Mouse (Mus musculus) forebrain, embryonic 14.5 days (tissue): ENCODE data around the gene Pde4c. TPM values are rescaled to one million over a fixed set of nuclear protein-coding genes. Genes with fewer than 3 reads are reported as not detected.

Experiments used
- ATAC-seq: fragments of 200-750 bp; cut with Nextera tagmentation; 2 replicates; pipeline ENCODE4 v1.8.0; 2017; ENCODE audit warnings: mild to moderate bottlenecking, moderate library complexity
- DNase-seq: peaks from one replicate; pipeline ENCODE4 v3.0.0-alpha.2; 2015; ENCODE audit warnings: low spot score
- H3K27ac ChIP-seq: fragments of 300-500 bp; sonication (generic); 2 replicates; pipeline ENCODE4 v1.5.1; 2014; ENCODE audit warnings: low read depth, mild to moderate bottlenecking, control low read depth, low read length, moderate library complexity
- H3K27me3 ChIP-seq: fragments of 300-500 bp; sonication (generic); replicated peaks from 2 replicates; pipeline ENCODE4 v1.6.1; 2014; ENCODE audit warnings: low read length, control low read depth, mixed read lengths; ENCODE audit not compliant: control insufficient read depth, insufficient read depth
- H3K36me3 ChIP-seq: fragments of 300-500 bp; sonication (generic); 2 replicates; pipeline ENCODE4 v1.6.1; 2014; ENCODE audit warnings: low read length, control low read depth; ENCODE audit not compliant: control insufficient read depth, insufficient read depth
- H3K4me1 ChIP-seq: fragments of 300-500 bp; sonication (generic); 2 replicates; pipeline ENCODE4 v1.6.1; 2014; ENCODE audit warnings: antibody characterized with exemption, low read length, control low read depth; ENCODE audit not compliant: control insufficient read depth, insufficient read depth
- H3K4me2 ChIP-seq: fragments of 300-500 bp; sonication (generic); 2 replicates; pipeline ENCODE4 v1.6.1; 2014; ENCODE audit warnings: mild to moderate bottlenecking, control low read depth, low read length
- H3K4me3 ChIP-seq: fragments of 300-500 bp; sonication (generic); 2 replicates; pipeline ENCODE4 v1.5.1; 2014; ENCODE audit warnings: low read depth, low read length, control low read depth
- H3K9ac ChIP-seq: fragments of 300-500 bp; sonication (generic); 2 replicates; pipeline ENCODE4 v1.6.1; 2014; ENCODE audit warnings: mild to moderate bottlenecking, low read length, control low read depth, moderate library complexity
- H3K9me3 ChIP-seq: fragments of 300-500 bp; sonication (generic); replicated peaks from 2 replicates; pipeline ENCODE4 v1.6.1; 2016; ENCODE audit warnings: low read length, control low read depth, mixed read lengths; ENCODE audit not compliant: control insufficient read depth
- WGBS: fragments of 180-500 bp; shearing (Covaris S2); extraction: QIAGEN DNeasy Blood & Tissue Kit; methylation state at CpG from one replicate; pipeline ENCODE4 v1.1.7; 2014; 5-methylcytosine and 5-hydroxymethylcytosine counted together
- polyA plus RNA-seq: library from polyadenylated mRNA; unstranded; fragments of >200 nt; fragmentation: Nextera tagmentation; extraction: Ambion mirVana; gene quantifications from 2 replicates; pipeline ENCODE4 v1.2.1, GENCODE M21; 2014

Pde4c gene
- not detected in 2 replicates for polyA plus RNA-seq

GRCm38 (mm10) chr8:70723486-70724210, at the start of gene Pde4c:
Gene Pde4c (plus strand): TSS chr8:70723720.
- no peak within 1 kb of the TSS for H3K9ac ChIP-seq
- peaks cover 10% of the 10 kb centered on the region; the same call in 1 of the 2 replicates for H3K27me3 ChIP-seq

DNA sequence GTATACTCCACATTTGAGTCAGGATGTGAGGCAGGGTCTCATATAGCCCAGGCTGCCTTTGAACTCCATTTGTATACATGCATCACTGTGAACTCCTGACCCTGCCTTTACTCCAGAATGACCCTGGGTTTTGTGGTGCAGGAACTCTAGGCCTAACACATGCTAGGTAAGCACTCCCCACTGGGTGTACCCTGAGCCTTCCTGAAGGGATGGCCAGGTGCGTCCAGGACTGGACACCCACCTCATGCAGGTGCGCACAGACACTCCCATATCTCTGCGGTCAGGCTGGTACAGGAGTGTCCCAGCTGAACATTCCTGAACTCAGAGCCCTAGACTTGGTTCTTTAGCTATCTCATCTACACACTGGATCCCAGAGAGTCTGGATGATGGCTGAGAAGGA, 49.4 kb upstream of the Pde4c start:
- WGBS: 88% methylated on average over 3 of the region's 3 CpGs

More at GRCm38 (mm10) chr8:70723486-70724210, at the start of gene Pde4c:
- Histone ChIP-seq H3K36me3 (no peaks in the 10 kb centered on the region), H3K4me2 (no peak within 1 kb of the TSS), H3K4me1 (no peaks in the 10 kb centered on the region), H3K27ac (no peak within 1 kb of the TSS), H3K9me3 (no peaks in the 10 kb centered on the region), H3K4me3 (no peak within 1 kb of the TSS)
- no peak for DNase-seq
- WGBS: 72% methylated on average over 7 of the region's 7 CpGs
- ATAC-seq: no peak

GRCm38 (mm10) chr8:70674716-70675115, 48.8 kb upstream of the Pde4c start:
- Histone ChIP-seq H3K4me2 (0 out of 2 replicates have a peak overlapping the region, but pooled peaks have one; percentile 85), H3K27ac (no peak overlapping the region), H3K36me3 (peaks cover 23% of the 10 kb centered on the region), H3K4me1 (peaks cover 10% of the 10 kb centered on the region), H3K9me3 (no peaks in the 10 kb centered on the region), H3K27me3 (no peaks in the 10 kb centered on the region), H3K9ac (no peak overlapping the region; the same call in 1 of the 2 replicates), H3K4me3 (no peak overlapping the region)
- DNase-seq: no peak
- no peak for ATAC-seq
- WGBS: 89% methylated on average over 4 of the region's 4 CpGs

More for the DNA sequence above, 49.4 kb upstream of the Pde4c start:
- ATAC-seq (no peak), DNase-seq (no peak)
- H3K9me3 ChIP-seq: no peaks in the 10 kb centered on the region
- peak overlapping the region; percentile 85 for H3K4me2 ChIP-seq
- peaks cover 17% of the 10 kb centered on the region for H3K36me3 ChIP-seq
- peaks cover 10% of the 10 kb centered on the region for H3K4me1 ChIP-seq
- no peaks in the 10 kb centered on the region for H3K27me3 ChIP-seq
- peak overlapping the region; percentile 62 for H3K4me3 ChIP-seq
- peak overlapping the region; percentile 96 for H3K27ac ChIP-seq
- H3K9ac ChIP-seq: peak overlapping the region; percentile 71

- Histone ChIP-seq H3K4me1 (peaks cover 10% of the 10 kb centered on the region), H3K36me3 (peaks cover 25% of the 10 kb centered on the region), H3K9ac (no peak overlapping the region), H3K27me3 (no peaks in the 10 kb centered on the region), H3K4me3 (no peak overlapping the region), H3K4me2 (no peak overlapping the region), H3K27ac (no peak overlapping the region), H3K9me3 (no peaks in the 10 kb centered on the region)
- WGBS: 100% methylated on average over 1 of the region's 1 CpGs
- DNase-seq: no peak
- no peak for ATAC-seq
Observed at GRCm38 (mm10) chr8:70675336-70675735, 48.2 kb upstream of the Pde4c start.

- WGBS: 90% methylated on average over 15 of the region's 15 CpGs
- no peak for ATAC-seq
- peaks cover 7% of the 10 kb centered on the region for H3K4me1 ChIP-seq
Observed at GRCm38 (mm10) chr8:70677451-70678080, 46.0 kb upstream of the Pde4c start.

GRCm38 (mm10) chr8:70678679-70679078, 44.8 kb upstream of the Pde4c start:
- no peak overlapping the region for H3K4me2 ChIP-seq
- DNase-seq (no peak), ATAC-seq (no peak)
- H3K9me3 ChIP-seq: no peaks in the 10 kb centered on the region
- no peaks in the 10 kb centered on the region for H3K27me3 ChIP-seq
- no peak overlapping the region for H3K9ac ChIP-seq
- no peak overlapping the region for H3K4me3 ChIP-seq
- H3K27ac ChIP-seq: no peak overlapping the region
- peaks cover 25% of the 10 kb centered on the region for H3K36me3 ChIP-seq
- peaks cover 7% of the 10 kb centered on the region for H3K4me1 ChIP-seq

More at GRCm38 (mm10) chr8:70677451-70678080, 46.0 kb upstream of the Pde4c start:
- Histone ChIP-seq H3K36me3 (peaks cover 25% of the 10 kb centered on the region), H3K27me3 (no peaks in the 10 kb centered on the region), H3K4me2 (no peak overlapping the region), H3K4me3 (no peak overlapping the region), H3K27ac (no peak overlapping the region), H3K9ac (no peak overlapping the region), H3K9me3 (no peaks in the 10 kb centered on the region)
- DNase-seq: no peak

- Histone ChIP-seq H3K9ac (no peak overlapping the region), H3K27me3 (no peaks in the 10 kb centered on the region), H3K27ac (no peak overlapping the region), H3K36me3 (peaks cover 25% of the 10 kb centered on the region), H3K9me3 (no peaks in the 10 kb centered on the region), H3K4me2 (no peak overlapping the region), H3K4me3 (no peak overlapping the region), H3K4me1 (no peaks in the 10 kb centered on the region)
- ATAC-seq (no peak), DNase-seq (no peak)
- WGBS: 94% methylated on average over 4 of the region's 4 CpGs
Observed at GRCm38 (mm10) chr8:70679404-70679803, 44.1 kb upstream of the Pde4c start.

GRCm38 (mm10) chr8:70680039-70680438, 43.5 kb upstream of the Pde4c start:
- no peak overlapping the region for H3K27ac ChIP-seq
- 96% methylated on average over 3 of the region's 3 CpGs for WGBS
- H3K4me3 ChIP-seq: no peak overlapping the region
- ATAC-seq: no peak
- H3K4me2 ChIP-seq: no peak overlapping the region
- no peaks in the 10 kb centered on the region for H3K4me1 ChIP-seq
- H3K9me3 ChIP-seq: no peaks in the 10 kb centered on the region
- H3K36me3 ChIP-seq: peaks cover 25% of the 10 kb centered on the region
- no peaks in the 10 kb centered on the region for H3K27me3 ChIP-seq
- H3K9ac ChIP-seq: no peak overlapping the region
- no peak for DNase-seq

- ATAC-seq: no peak
- H3K4me1 ChIP-seq: no peaks in the 10 kb centered on the region
- no peaks in the 10 kb centered on the region for H3K9me3 ChIP-seq
- no peak overlapping the region for H3K9ac ChIP-seq
- WGBS: 75% methylated on average over 3 of the region's 3 CpGs
- no peaks in the 10 kb centered on the region for H3K27me3 ChIP-seq
- H3K36me3 ChIP-seq: peaks cover 25% of the 10 kb centered on the region
- no peak overlapping the region for H3K4me3 ChIP-seq
- H3K27ac ChIP-seq: no peak overlapping the region
- H3K4me2 ChIP-seq: no peak overlapping the region
- DNase-seq: no peak
Observed at GRCm38 (mm10) chr8:70681410-70681809, 42.1 kb upstream of the Pde4c start.
